Mouse (Mus musculus): ENCODE data around the gene Cadps.

The Cadps gene

DNA sequence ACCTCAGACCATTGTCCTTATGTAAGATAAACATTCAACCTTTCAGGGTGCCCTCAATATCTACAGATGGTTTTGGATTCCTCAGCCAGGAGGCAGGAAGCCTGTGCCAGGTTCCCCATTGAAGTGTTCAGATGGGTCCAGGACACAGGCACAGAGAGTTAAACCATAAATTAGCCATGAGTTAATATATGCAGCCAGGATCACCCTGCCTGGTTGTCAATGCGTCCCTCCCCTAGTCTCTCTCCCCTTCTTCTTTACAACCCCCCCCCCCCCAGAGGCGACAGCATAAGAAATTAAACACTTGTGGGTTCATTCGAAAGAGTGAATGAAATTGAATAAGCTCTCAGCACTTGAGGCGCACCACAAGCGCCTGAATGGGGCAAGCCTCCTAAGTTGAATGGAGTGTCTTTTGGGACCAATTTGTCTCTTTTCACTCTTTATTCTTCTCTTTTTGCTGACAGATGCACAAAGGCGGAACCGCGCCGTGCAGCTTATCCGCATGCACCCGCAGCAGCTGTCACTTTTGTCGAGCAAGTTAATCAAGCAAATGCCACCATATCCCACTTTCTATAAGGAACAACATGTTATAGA, 429.5 kb downstream of the Cadps start:
- no peak for DNase-seq (ENCODE audit: low read depth, low spot score)

DNA sequence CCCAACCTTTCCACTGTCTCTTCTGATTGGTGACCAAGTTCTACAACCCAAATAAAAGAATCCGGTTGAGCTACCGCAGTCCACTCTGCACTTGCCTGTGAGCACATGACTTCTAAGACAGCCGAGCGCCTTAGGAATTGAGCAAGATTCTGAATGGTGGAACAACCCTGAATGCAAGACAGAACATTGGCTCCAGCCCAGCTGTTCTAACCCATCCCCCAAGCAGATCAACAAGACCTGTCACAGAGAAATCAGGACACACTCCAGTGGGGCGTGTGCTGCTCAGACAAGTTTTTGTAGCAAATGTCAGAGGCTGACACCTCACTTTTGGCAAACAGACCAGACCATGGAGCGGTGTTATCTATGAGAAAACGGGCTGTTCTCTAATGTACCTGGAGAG, 431.7 kb downstream of the Cadps start:
- peak; percentile 7 for DNase-seq (ENCODE audit: low read depth, low spot score)

DNA sequence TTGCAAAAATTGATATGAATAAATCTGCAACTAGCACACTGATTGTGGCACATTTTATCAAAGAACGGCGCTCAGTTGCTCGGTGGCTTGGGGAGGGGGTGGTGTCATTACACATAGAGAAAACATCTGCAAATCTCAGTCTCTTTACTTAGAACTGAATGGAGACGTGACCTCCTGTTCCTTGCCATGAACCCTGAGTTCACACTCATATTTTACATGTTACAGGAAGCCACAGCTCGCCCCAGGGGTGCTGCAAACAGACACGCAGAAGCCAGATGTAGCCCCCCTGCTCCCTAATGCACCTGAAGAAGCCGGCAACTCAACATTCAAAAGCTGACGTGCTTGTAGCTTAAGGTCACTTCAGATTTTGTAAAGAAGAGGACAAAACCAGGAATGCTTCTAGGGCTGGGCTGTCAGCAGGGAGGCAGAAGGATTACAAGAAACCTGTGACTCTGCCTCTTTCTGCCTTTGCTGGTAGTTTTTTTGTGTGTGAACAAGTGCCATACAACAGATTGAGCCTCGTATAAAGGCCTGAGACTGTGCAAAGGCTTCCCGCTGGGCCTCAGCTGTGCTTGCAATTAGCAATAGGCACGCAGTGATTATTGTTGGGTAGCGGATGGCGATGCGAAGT, 434.0 kb downstream of the Cadps start:
- DNase-seq (ENCODE audit: low read depth, low spot score): peak; percentile 69

DNA sequence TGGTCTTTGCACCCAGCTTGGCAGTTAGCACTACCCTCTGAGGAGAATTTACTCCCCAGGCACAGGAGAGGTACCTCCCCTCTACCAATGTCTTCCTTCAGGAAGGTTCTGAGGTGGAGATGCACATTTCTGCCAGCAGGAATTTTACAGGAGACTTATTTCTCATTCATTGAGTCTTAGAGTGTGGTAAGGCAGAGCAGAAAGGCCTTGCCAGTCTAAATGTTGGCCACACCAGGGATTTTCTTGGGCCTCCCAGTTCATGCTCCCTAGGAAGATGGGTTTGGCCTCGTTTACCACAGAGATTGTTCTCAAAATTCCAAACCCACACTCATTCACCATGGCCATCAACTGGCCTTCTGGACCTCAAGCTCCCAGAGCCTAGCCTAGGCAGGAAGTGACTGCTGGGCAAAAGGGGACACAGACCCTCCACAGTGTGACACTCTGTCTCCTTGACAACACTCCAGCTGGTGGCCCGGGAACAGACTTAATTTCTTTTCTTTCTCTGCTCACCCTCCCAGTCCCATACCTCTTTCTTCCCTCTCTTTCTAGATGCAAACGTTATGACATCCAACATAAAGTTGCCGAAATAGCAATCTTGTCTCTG, 434.6 kb downstream of the Cadps start:
- no peak for DNase-seq (ENCODE audit: low read depth, low spot score)

DNA sequence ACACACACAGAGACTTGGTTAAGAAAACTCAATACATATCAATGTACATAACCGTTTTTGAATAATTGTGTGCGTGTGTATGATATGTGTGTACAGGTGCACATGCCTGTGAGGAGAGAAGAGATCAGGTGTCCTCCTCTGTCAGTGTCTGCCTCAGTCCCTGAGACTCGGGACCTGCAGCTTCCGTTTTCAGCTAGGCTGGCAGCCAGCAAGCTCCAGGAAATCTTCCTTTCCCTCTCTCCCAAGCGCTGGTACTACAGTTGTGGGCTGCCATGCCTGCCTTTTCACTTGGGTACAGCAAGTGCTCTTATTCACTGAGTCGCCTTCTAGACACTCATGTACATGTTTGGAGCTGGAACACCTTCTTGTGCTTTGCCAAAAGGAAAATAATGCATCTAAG, 435.7 kb downstream of the Cadps start:
- no peak for DNase-seq (ENCODE audit: low read depth, low spot score)

DNA sequence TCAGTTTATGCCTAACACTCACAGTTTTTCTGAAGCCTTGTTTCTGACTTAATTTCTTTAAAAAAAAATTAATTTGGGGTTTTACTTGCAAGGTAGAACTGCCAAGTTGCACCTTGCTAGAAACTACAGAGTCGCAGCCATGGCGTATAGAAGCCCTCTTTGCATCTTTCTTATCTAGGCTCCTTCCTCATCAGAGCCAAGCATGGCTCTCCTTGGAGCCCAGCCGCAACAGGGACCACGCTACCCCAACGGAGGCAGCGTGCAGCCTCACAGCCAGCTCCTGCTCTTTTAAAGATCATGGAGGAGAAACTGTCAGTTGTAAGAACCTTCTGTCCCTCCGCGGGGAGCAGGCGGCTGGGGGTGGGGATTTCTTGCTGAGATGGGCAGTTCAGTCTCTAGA, 445.0 kb downstream of the Cadps start:
- peak; percentile 5 for DNase-seq (ENCODE audit: low read depth, low spot score)

DNA sequence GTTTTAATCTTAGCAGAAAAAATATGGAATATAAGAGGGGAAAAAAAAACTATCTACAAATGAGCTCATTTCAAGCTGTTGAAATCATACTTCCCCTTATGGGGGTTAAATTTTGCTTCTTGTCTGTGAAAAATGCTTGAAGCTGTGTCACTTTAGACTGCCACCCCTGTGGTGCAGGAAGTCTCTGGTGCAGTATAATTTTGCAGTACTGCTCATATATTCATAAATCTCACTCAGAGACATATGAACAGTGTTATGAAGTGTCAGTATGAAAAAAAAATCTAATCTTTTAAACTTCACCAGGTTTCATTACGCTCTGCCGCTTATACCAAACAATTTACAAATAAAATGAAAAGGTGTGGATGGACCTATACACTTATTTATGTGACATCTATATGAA, 445.6 kb downstream of the Cadps start:
- DNase-seq (ENCODE audit: low read depth, low spot score): no peak

DNA sequence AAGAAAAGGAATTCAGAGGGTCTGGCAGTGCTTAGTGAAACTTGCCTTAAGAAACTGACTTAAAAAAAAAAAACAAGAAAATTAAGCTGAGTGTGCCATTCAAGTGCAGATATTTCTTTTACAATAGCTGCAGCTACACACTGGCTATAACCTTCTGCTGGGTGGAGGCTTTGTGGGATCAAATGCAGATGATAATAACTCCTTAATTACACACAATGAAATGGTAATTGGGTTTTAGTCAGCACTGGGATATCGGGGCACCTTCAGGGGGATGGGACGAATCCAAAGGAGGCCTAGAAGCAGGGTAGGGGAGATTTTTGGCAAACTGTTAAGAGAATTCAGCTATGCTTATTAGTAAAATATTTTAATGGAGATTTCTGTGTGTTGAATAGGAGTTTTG, 447.4 kb downstream of the Cadps start:
- DNase-seq (ENCODE audit: low read depth, low spot score): no peak

DNA sequence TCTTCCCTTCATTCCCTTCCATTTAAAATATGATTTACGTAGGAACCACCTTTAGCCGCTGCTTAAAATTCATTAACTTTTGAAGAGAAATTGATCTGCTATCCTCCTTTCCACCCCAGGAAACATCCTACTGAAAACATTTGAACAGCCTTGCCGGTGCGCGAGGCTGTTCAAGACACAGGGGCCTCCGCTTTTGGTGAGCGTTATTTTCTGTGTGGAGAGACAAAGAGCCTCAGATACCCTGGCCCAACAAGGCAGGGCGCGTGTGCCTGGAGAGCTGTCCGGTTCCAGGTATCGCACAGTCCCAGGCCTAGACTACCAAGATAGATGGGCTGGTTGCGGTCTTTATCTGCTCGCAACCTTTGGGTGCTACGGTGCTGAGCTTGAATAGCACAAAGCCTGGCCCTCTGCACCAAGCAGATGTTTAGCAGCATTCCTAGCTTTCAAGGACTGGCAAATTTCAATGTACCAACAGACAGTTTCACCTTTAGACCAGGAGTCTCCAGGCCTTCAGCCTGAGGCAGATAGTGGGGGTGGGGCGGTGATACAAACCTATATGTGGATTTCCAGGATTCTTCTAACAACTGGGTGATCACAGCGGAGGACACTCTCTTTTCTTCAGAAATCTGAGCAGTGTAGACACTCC, 472.5 kb downstream of the Cadps start:
- DNase-seq (ENCODE audit: low read depth, low spot score): no peak

DNA sequence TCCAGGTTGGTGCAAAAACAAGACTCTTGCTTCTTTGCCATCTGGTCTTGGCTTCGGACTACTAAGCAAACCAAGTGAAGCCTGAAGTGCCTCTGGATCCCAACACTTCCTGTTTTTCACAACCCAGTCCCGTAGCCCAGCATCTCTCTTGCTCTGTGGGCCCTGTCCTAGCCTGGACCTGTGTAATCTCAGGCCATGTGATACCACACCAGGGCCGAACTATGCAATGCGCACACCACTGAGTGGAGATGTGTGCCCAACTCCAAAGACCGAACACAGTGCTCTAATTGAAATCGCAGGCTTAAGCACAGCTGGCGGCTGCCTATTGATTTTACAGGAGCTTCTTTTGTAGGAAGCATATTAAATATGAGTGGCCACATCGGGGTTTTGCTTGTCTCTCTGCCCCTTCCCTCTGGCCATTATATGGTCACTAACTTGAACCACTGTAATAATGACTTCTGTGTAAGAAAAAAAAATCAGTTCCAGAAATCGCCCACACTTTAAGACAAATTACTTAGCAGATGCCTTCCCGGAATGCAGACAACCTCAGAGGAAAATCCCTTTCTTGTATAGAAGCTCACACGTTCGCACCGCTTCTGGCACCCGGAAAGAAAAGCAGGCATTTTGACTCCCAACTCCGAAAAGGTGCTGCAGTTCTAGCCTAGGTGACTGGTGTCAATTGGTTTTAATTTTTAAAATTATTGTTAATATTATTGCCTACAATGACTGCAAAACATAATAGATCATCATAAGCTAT, 473.4 kb downstream of the Cadps start:
- DNase-seq (ENCODE audit: low read depth, low spot score): no peak

DNA sequence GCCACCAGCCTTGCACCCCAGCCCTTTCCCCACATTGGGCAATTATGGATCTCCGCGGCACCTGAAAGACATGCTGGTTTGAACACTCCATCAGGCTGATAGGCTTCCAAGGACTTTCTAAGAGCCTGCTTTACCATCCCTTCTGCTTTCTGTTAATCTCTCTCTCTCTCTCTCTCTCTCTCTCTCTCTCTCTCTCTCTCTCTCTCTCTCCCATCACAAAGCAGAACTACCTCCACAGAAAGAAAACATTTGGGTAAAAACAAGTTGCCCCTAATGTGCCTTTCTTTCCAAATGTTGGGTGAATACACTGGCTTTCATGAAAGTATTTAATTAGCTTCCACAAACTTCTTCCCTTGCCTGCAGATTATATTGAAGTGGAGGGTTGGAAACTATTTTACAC, 474.8 kb downstream of the Cadps start, which contains the start of gene Fezf2:
Gene Fezf2, minus strand, starts transcription at position 101 of the 400 bp plus-strand sequence.
- DNase-seq (ENCODE audit: low read depth, low spot score): no peak

DNA sequence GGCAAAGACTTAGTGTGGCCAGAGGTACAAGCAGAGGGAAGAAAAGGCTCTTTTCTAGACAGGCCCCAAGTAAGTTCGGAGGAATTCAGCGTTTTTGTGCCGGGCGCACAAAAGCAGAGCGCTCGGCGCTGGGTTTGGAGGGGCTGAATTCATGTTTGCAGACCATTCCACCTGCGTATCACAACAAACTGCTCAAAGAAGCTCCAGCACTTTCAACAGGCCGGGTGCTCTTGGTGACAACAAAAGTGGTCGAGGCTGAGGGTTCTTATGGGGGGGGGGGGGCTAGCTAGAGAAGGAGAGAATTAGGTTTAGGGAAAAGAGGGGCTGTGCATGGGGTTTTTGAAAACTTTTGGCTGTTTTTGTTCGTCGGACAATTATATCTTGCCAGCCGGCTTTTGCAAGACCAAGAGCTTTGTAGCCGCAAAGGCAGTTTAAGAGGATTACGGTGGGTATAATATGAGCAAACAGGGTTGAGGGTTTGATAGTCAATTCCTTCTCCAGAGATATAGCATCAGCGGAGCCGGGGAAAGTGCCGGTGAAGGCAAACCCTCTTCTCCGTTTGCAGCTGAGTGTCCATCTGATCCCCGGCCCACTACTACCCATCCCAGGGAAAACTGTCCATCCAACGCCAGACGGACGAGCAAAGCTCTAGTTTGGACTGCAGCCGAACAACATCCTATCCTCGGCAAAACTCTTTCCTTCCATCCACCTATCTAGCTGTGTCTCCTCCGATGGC, 475.8 kb downstream of the Cadps start:
- peak; percentile 39 for DNase-seq (ENCODE audit: low read depth, low spot score)

DNA sequence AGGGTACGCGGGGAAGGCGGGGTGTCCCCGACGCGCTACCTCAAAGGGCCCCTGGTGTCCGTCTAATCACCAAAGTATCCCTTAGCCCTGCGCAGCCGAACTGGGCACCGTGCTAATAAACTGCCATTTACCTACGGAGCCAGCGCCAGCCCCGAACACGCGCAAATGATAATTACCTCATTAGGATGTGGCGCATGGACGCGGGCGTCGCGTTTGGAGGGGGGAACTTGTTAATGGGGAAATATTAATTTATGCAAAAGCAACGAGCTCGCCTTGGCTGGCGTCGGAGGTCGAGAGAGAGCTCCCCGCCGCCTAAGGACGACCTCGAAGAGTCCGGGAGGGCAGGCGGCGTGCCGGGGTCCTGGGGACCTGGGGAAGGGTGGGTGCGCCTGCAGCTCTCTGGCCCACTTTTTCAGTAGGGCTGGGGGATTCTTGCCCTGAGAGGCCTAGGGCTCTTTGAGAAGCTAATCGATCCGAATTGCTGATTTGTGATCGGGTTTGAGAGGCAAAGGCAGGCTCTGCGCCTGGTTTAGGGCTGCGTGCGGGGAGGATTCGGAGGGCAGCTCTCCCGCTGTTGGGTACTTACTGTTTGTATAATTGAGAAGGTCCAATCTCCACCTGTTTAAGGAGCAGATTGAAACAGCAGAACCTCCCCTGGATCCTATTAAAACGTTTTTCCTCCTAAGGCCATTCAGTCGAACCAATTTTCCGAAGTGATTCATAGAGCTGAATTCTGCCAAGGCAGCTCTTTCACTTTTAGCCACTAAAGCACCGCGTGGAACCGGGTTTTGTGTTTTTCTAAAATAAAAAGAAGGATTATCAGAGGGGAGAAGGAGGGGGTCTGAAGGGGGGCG, 476.6 kb downstream of the Cadps start:
- peak; percentile 55 for DNase-seq (ENCODE audit: low read depth, low spot score)

DNA sequence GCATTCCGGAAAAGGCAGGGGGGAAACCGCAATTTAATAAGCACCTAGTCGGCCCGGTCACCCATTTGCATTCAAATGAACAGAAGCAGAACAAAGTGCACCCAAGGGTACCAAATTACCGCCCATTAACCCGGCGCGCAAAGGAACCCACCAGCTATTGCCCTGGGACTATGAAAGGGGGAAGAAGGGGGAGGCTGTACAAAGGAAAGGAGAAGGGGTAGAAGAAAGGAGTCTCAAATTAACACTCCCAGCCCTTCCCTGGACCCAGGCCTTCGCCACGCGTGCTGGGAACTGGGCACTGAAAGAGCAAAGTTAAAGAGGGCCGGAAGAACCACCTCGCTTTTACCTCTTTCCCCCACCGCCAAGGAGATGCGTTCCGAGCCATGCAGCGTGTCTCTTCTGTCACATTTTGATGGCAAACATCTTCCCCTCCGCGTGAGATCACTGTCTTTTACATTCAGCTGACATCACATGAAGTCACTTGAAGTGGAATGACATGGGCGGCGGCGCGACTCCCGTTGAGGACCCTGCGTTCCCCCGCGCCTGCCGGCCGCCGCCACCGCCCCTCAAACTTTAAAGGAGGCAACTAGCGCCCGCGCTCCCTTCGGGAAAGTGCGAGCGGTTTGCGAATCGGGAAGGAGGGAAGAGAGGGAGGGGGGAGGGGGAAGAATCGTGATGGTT, 477.5 kb downstream of the Cadps start:
- peak; percentile 63 for DNase-seq (ENCODE audit: low read depth, low spot score)

DNA sequence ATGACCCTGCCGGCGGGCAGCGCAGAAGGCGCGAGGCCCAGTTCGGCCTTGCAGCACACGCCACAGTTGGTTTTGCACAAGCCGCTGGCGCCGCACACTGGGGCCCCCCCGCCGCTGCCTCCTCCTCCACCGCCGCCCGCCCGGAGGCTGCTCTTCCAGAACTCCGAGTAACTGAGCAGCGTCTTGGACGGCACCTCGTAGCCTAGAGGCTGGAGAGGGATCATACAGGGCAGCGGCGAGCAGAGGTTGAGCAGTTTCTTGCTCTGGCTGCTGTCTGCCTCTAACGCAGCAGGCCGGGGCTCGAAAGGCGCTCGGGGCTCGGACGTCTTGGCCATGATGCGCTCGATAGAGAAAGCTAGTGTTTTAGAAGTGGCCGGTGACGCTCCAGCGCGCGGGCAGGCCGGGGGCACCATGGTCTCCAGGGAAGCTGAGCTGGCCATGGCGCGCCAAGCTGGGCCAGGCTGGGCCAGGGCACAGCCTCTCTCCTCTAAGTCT, 478.1 kb downstream of the Cadps start:
- DNase-seq (ENCODE audit: low read depth, low spot score): peak; percentile 65

DNA sequence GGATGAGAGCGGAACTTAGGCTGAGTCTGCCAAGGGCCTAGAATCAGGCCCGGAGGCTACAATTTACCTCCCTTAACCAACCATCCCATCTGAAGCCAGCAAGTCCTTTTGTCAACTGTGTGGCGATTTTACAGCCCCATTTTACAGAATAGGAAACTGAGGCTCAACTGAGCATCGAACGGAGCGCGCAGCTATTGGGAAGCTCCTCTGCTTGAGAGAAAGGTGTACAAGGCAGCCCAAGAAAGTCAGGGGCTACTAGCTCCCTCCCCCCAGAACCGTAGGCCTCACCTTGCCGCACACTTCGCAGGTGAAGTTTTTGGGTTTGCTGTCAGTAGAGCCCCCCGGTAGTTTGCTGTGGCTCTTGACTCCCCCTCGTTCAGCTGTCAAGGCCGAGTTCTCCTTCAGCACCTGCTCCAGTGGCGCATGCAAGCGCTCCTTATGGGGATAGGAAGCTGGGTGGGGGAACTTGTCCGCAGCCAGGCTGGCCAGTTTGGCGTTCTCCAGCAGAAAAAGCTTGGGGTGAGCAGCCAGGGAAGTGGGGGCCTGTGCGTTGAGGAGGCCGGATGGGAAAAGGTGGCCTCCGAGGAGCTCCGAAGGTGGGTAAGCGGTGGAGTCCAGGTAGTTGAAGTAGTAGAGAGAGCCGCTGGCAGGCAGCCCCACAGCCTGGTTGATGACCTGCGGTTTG, 478.7 kb downstream of the Cadps start:
- DNase-seq (ENCODE audit: low read depth, low spot score): peak; percentile 41

DNA sequence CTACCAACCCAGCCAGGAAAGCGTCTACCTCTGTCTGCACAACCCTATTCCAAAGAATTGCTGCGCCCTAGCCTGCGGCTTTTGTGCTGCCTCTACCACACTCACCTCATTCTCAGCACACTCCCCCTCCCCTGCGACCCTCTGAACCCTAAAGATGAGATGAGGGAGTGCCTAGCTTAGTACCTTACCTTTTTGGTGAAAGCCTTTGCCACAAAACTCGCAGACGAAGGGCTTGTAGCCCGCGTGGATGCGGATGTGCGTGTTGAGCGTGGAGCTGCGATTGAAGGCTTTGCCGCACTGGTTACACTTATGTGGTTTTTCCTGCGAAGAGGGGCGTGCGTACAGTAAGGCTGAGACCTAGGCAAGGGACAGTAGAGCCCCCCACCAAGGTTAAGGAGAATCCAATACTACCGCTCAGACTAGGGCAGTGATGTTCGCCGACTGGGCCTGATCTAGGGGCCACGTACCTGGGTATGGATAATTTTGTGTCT, 479.4 kb downstream of the Cadps start:
- DNase-seq (ENCODE audit: low read depth, low spot score): peak; percentile 54

DNA sequence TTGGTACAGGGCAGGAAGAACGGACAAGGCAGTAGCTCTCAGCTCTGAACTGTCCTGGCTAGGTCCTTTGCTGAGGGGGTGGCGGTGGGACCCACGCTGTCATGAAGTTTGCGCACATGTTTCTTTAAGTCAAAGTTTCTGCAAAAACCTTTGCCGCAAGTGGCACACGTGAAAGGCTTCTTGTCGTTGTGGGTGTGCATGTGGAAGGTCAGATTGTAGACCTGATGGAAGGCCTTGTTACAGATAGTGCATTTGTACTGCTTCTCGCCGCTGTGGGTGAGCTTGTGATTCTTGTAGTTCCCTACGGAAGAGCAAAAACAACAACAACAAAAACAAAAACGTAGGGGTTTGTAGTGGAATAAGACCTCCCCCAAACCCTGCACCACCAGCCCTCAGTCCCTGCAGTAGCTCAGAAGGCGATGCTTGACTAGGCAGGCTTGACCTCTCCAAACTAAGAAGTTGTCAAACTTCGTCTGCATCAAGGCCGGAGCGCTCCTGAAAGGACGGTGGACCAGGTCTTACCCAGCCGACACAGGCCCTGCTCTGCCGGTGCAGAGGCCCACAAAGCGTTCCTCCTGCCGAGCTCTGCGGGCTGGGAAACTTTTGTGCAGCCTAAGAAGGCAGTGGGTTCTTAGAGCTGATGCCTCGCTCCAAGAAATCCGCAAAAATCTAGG, 480.3 kb downstream of the Cadps start:
- DNase-seq (ENCODE audit: low read depth, low spot score): no peak

Data from ZHBTc4 (cell line).